Mouse (Mus musculus) erythroid progenitor cell, adult 5-6 weeks (primary cell): ENCODE results near the gene Gnb5. TPM values are rescaled to one million over a fixed set of nuclear protein-coding genes. Genes with fewer than 3 reads are reported as not detected.
"Not testable (repeated sequence)": the region's sequence is repeated elsewhere in the genome, so short reads cannot be mapped to it uniquely, and the experiment has no call there.

Experiments used
- ATAC-seq: replicated peaks from 2 replicates; pipeline ENCODE4 v1.8.0; 2016; ENCODE audit warnings: moderate number of reproducible peaks, mild to moderate bottlenecking, moderate TSS enrichment, inconsistent platforms; ENCODE audit not compliant: poor library complexity, low FRiP score, severe bottlenecking
- total RNA-seq, 2 experiments: library from RNA; stranded (forward) in 1 of 2; stranded (reverse) in 1 of 2; fragments of 150-400 nt in 1 of 2; fragments of 186-747, 209-891 nt in 1 of 2; gene quantifications; 2 replicates each; pipeline versions ENCODE4 v1.2.3 to v1.2.4; 2015 to 2017; ENCODE audit warnings: low replicate concordance in 2 of 2

The Gnb5 gene
- total RNA-seq, 2 experiments from 2014 or later, result not detected

- ATAC-seq, result no peak
These were observed 42.0 kb downstream of the Gnb5 start for GRCm38 (mm10) chr9:75348066-75348465.

GRCm38 (mm10) chr9:75348641-75349040 is 42.6 kb downstream of the Gnb5 start:
- no peak for ATAC-seq

GRCm38 (mm10) chr9:75353094-75353493 is 47.0 kb downstream of the Gnb5 start:
- ATAC-seq, result no peak

- ATAC-seq, result no peak
These were observed 49.7 kb downstream of the Gnb5 start for GRCm38 (mm10) chr9:75355783-75356182.

GRCm38 (mm10) chr9:75357087-75357654 is 51.1 kb downstream of the Gnb5 start:
- no peak for ATAC-seq

GRCm38 (mm10) chr9:75361699-75362098 is 55.6 kb downstream of the Gnb5 start:
- peak; percentile 79 for ATAC-seq

- ATAC-seq, result no peak
These were observed 56.1 kb downstream of the Gnb5 start for GRCm38 (mm10) chr9:75362201-75362600.

GRCm38 (mm10) chr9:75363001-75363400 is 56.9 kb downstream of the Gnb5 start:
- ATAC-seq, result no peak

GRCm38 (mm10) chr9:75363702-75364101 is 57.6 kb downstream of the Gnb5 start:
- not testable (repeated sequence) for ATAC-seq

- no peak for ATAC-seq
These were observed 59.1 kb downstream of the Gnb5 start for GRCm38 (mm10) chr9:75365195-75365594.

- no peak for ATAC-seq
These were observed 60.1 kb downstream of the Gnb5 start for GRCm38 (mm10) chr9:75366191-75366590.

- no peak for ATAC-seq
These were observed 62.7 kb downstream of the Gnb5 start for GRCm38 (mm10) chr9:75368779-75369178.

GRCm38 (mm10) chr9:75375606-75376005 is 69.5 kb downstream of the Gnb5 start:
- no peak for ATAC-seq

- ATAC-seq, result no peak
These were observed 70.3 kb downstream of the Gnb5 start for GRCm38 (mm10) chr9:75376428-75376827.

- ATAC-seq, result no peak
These were observed 72.7 kb downstream of the Gnb5 start for GRCm38 (mm10) chr9:75378774-75379173.

- no peak for ATAC-seq
These were observed 76.7 kb downstream of the Gnb5 start for GRCm38 (mm10) chr9:75382825-75383224.

- no peak for ATAC-seq
These were observed 77.7 kb downstream of the Gnb5 start for GRCm38 (mm10) chr9:75383785-75384184.

- ATAC-seq, result no peak
These were observed 78.4 kb downstream of the Gnb5 start for GRCm38 (mm10) chr9:75384337-75384962.

GRCm38 (mm10) chr9:75385218-75385974 is 79.3 kb downstream of the Gnb5 start:
- ATAC-seq, result no peak

GRCm38 (mm10) chr9:75393251-75393650 is 87.2 kb downstream of the Gnb5 start:
- ATAC-seq, result no peak
